Mouse (Mus musculus) heart, adult 2 months (tissue): Measurements from ENCODE around the gene Olfr670.

Experiments used
- CTCF ChIP-seq: fragments of 200-600 bp; IDR thresholded peaks from 2 replicates; pipeline ENCODE4 v1.8.1; 2022; ENCODE audit warnings: antibody characterized with exemption, mild to moderate bottlenecking, moderate library complexity
- POLR2A ChIP-seq: fragments of 200-500 bp; IDR thresholded peaks from 2 replicates; pipeline ENCODE4 v1.6.1; 2011; ENCODE audit warnings: mild to moderate bottlenecking, low read depth, low read length, control low read depth; ENCODE audit not compliant: insufficient read depth

DNA sequence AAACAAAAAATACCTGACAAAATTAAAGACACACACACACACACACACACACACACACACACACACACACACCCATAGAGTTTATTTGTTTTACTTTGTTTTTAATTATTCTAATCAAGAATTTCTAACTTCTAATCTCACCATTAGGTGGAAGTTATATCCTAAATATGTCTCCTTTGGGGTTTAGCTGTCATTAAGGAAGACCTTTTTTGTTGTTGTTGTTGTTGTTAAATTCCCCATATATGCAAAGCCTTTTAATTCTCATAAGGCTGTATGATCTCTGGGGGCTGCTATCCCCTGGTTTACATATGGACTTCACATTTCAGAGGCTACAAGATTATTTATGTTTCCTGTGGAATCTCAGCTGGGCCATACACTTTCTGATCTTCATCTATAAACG, 28.5 kb downstream of the Olfr670 start, which contains the start of gene Olfr669:
- TF ChIP-seq CTCF (no peak), POLR2A (no peak)
